Comparison of ENCODE assay signal across 25 mouse cellular contexts in the genomic region with DNA sequence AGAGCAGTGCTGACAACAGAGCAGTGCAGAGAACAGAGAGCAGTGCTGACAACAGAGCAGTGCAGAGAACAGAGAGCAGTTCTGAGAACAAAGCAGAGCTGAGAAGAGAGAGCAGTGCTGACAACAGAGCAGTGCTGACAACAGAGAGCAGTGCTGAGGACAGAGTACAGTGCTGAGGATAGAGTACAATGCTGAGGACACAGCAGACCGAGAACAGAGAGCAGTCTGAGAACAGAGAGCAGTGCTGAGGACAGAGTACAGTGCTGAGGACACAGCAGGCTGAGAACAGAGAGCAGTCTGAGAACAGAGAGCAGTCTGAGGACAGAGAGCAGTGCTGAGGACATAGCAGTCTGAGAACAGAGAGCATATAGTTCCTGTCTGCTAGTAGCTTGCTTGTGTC. TPM values are rescaled to one million over a fixed set of nuclear protein-coding genes. Genes with fewer than 3 reads are reported as not detected.
DNase-seq lines count a peak whose midpoint lies in the region; ATAC-seq lines count a peak whose summit lies in the region.
"Had no signal": no experiment of that assay in that cellular context is flagged by ENCODE, and none has a peak within 500 bp of the region (broad histone marks: within the 10 kb centered on the region; RNA-seq: fewer than 3 reads in every experiment).

No protein-coding gene starts in this region.

- no peak for ATAC-seq in megakaryocyte, adult 5-6 weeks (ENCODE audit: poor library complexity, severe bottlenecking)
- peak; percentile 40; the same call in 1 of the 2 replicates for ATAC-seq in megakaryocyte-erythroid progenitor cell, adult 5-6 weeks (replicated peaks; ENCODE audit: low FRiP score, low TSS enrichment, poor library complexity, severe bottlenecking)
- ATAC-seq: forebrain, embryonic 15.5 days had no signal

- peaks cover 3% of the 10 kb centered on the region; the same call in 1 of the 2 replicates for H3K9me3 ChIP-seq in megakaryocyte, embryonic 14.5 days
- H3K9me3 ChIP-seq: embryonic facial prominence, embryonic 12.5 days; forebrain, embryonic 15.5 days; heart, embryonic 15.5 days; hindbrain, embryonic 13.5 days had no signal

- no peaks in the 10 kb centered on the region for H3K36me3 ChIP-seq in megakaryocyte, embryonic 14.5 days (replicated peaks; ENCODE audit: low read length)
- H3K36me3 ChIP-seq: embryonic facial prominence, embryonic 12.5 days; forebrain, embryonic 15.5 days; heart, embryonic 15.5 days; hindbrain, embryonic 13.5 days had no signal

- DNase-seq in kidney, adult 9 months: peak; percentile 37
- DNase-seq in kidney, postnatal 4 days: no peak
- no peak for DNase-seq in layer of hippocampus, adult 8-10 months (ENCODE audit: low spot score in 2 of 2)
- DNase-seq: adrenal gland, postnatal 14 days; cerebellum, adult 11-12 months; cerebellum, adult 9-10 months; cerebellum, postnatal 25 days; gastrocnemius, postnatal 14 days; heart, adult 2 months; heart, postnatal 14 days had no signal

- peaks cover 36% of the 10 kb centered on the region for H3K27me3 ChIP-seq in megakaryocyte, embryonic 14.5 days (replicated peaks)
- H3K27me3 ChIP-seq: embryonic facial prominence, embryonic 12.5 days; forebrain, embryonic 15.5 days; heart, embryonic 15.5 days had no signal

- peak overlapping the region; percentile 8 for H3K4me3 ChIP-seq in megakaryocyte, embryonic 14.5 days (replicated peaks)
- H3K4me3 ChIP-seq: embryonic facial prominence, embryonic 12.5 days; forebrain, embryonic 15.5 days; heart, adult 2 months; heart, embryonic 15.5 days; hindbrain, embryonic 13.5 days had no signal

- H3K4me1 ChIP-seq in megakaryocyte, embryonic 14.5 days: peaks cover 47% of the 10 kb centered on the region

RNA-seq across cellular contexts. Expression of gene Gm36864, which starts 4.7 kb away (rescaled TPM):
- not detected in 2 replicates for polyA plus RNA-seq in megakaryocyte, embryonic 14.5 days (2012; ENCODE audit: insufficient read depth, low replicate concordance)
- total RNA-seq in megakaryocyte, adult 5-6 weeks (2015): not detected in 2 replicates
- not detected in 2 replicates for total RNA-seq in megakaryocyte, adult 5-6 weeks (2017)
- not detected in 2 replicates for total RNA-seq in megakaryocyte-erythroid progenitor cell, adult 5-6 weeks (2014; fragmentation: Nextera tagmentation)
- total RNA-seq in megakaryocyte-erythroid progenitor cell, adult 5-6 weeks (2017): not detected in 2 replicates
- not detected for total RNA-seq in layer of hippocampus, adult 8-10 months (2022)
- total RNA-seq: adrenal gland, postnatal 14 days; CH12.LX; gastrocnemius, adult 18-20 months; gastrocnemius, postnatal 14 days; heart, adult 2 months; heart, postnatal 14 days; hematopoietic stem cell, adult 5-6 weeks had no signal
- polyA plus RNA-seq: cortical plate, adult 2 months; embryonic facial prominence, embryonic 12.5 days; forebrain, embryonic 11.5 days; forebrain, embryonic 15.5 days; frontal cortex, adult 2 months; gonadal fat pad, adult 2 months; heart, adult 2 months; heart, embryonic 11.5 days; heart, embryonic 15.5 days; hindbrain, embryonic 13.5 days had no signal

RNA-seq across cellular contexts. Expression of gene 1700028J19Rik, which starts 5.8 kb away (rescaled TPM):
- polyA plus RNA-seq in megakaryocyte, embryonic 14.5 days (2012; ENCODE audit: insufficient read depth, low replicate concordance): not detected in 2 replicates
- 3.0 and 3.1 TPM in 2 replicates for total RNA-seq in megakaryocyte, adult 5-6 weeks (2015)
- total RNA-seq in megakaryocyte, adult 5-6 weeks (2017): 0.62 and 0.94 TPM in 2 replicates
- total RNA-seq in megakaryocyte-erythroid progenitor cell, adult 5-6 weeks (2014; fragmentation: Nextera tagmentation): 1.2 TPM in 1 of 2 replicates, not detected in the other
- total RNA-seq in megakaryocyte-erythroid progenitor cell, adult 5-6 weeks (2017): 0.46 TPM in 1 of 2 replicates, not detected in the other
- 1 to 10 TPM; 1.3 to 2.4 (median 1.7) TPM for total RNA-seq in layer of hippocampus, adult 8-10 months (2022)
- total RNA-seq: gastrocnemius, adult 18-20 months; hematopoietic stem cell, adult 5-6 weeks had no signal

RNA-seq across cellular contexts. Expression of gene 2410002F23Rik, which starts 5.8 kb away (rescaled TPM):
- 90.5 and 96.5 TPM in 2 replicates for polyA plus RNA-seq in megakaryocyte, embryonic 14.5 days (2012; ENCODE audit: insufficient read depth, low replicate concordance)
- total RNA-seq in megakaryocyte, adult 5-6 weeks (2015): 19.9 and 20.8 TPM in 2 replicates
- 17.2 and 23.0 TPM in 2 replicates for total RNA-seq in megakaryocyte, adult 5-6 weeks (2017)
- 93.5 and 176 TPM in 2 replicates for total RNA-seq in megakaryocyte-erythroid progenitor cell, adult 5-6 weeks (2014; fragmentation: Nextera tagmentation)
- total RNA-seq in megakaryocyte-erythroid progenitor cell, adult 5-6 weeks (2017): 77.1 and 113 TPM in 2 replicates
- 10 to 100 TPM; 76.7 to 94.0 (median 85.5) TPM for total RNA-seq in layer of hippocampus, adult 8-10 months (2022)

RNA-seq across cellular contexts. Expression of gene Klk1, which starts 15.6 kb away (rescaled TPM):
- polyA plus RNA-seq in megakaryocyte, embryonic 14.5 days (2012; ENCODE audit: insufficient read depth, low replicate concordance): not detected in 2 replicates
- total RNA-seq in megakaryocyte, adult 5-6 weeks (2015): not detected in 2 replicates
- total RNA-seq in megakaryocyte, adult 5-6 weeks (2017): not detected in 2 replicates
- not detected in 2 replicates for total RNA-seq in megakaryocyte-erythroid progenitor cell, adult 5-6 weeks (2014; fragmentation: Nextera tagmentation)
- not detected in 2 replicates for total RNA-seq in megakaryocyte-erythroid progenitor cell, adult 5-6 weeks (2017)
- total RNA-seq in layer of hippocampus, adult 8-10 months (2022): not detected
- total RNA-seq: CH12.LX; heart, adult 2 months; hematopoietic stem cell, adult 5-6 weeks had no signal
- polyA plus RNA-seq: cortical plate, adult 2 months; embryonic facial prominence, embryonic 12.5 days; forebrain, embryonic 11.5 days; forebrain, embryonic 15.5 days; frontal cortex, adult 2 months; heart, embryonic 11.5 days; hindbrain, embryonic 13.5 days had no signal

RNA-seq across cellular contexts. Expression of gene Acp4, which starts 16.5 kb away (rescaled TPM):
- polyA plus RNA-seq in megakaryocyte, embryonic 14.5 days (2012; ENCODE audit: insufficient read depth, low replicate concordance): not detected in 2 replicates
- not detected in 2 replicates for total RNA-seq in megakaryocyte, adult 5-6 weeks (2015)
- not detected in 2 replicates for total RNA-seq in megakaryocyte, adult 5-6 weeks (2017)
- not detected in 2 replicates for total RNA-seq in megakaryocyte-erythroid progenitor cell, adult 5-6 weeks (2014; fragmentation: Nextera tagmentation)
- not detected in 2 replicates for total RNA-seq in megakaryocyte-erythroid progenitor cell, adult 5-6 weeks (2017)
- total RNA-seq in layer of hippocampus, adult 8-10 months (2022): not detected
- total RNA-seq: adrenal gland, postnatal 14 days; CH12.LX; gastrocnemius, adult 18-20 months; gastrocnemius, postnatal 14 days; heart, adult 2 months; heart, postnatal 14 days had no signal
- polyA plus RNA-seq: cortical plate, adult 2 months; forebrain, embryonic 11.5 days; forebrain, embryonic 15.5 days; frontal cortex, adult 2 months; gonadal fat pad, adult 2 months; heart, adult 2 months; heart, embryonic 11.5 days; heart, embryonic 15.5 days had no signal
